Mouse (Mus musculus) Patski (cell line): ENCODE data around the gene Nrp2. TPM values are rescaled to one million over a fixed set of nuclear protein-coding genes. Genes with fewer than 3 reads are reported as not detected.
A peak's percentile ranks its signal among the peaks of the same experiment; 100 is the strongest.

Experiments
- ATAC-seq: fragments of 100-300 bp; one replicate; pipeline ENCODE4 v1.8.0; 2021
- CTCF ChIA-PET: fragments of 350-600 bp; sonication (Branson Sonifier 250); formaldehyde crosslinking; loops from one replicate; lab custom pipeline; 2022; ENCODE audit warnings: inconsistent platforms; lab: Charles Lee
- POLR2A ChIA-PET: fragments of 350-600 bp; sonication (Branson Sonifier 250); formaldehyde crosslinking; loops from one replicate; lab custom pipeline; 2022; ENCODE audit warnings: antibody characterized with exemption, inconsistent platforms; lab: Charles Lee
- DNase-seq: peaks from one replicate; pipeline ENCODE4 v3.0.0-alpha.2; 2011; ENCODE audit warnings: low read depth, low spot score
- H3K27me3 ChIP-seq: fragments of 371-371 bp; one replicate; pipeline ENCODE4 v1.5.1; 2021
- CTCF ChIP-seq: fragments of 100-300 bp; IDR thresholded peaks from one replicate; pipeline ENCODE4 v1.5.1; 2021
- in situ Hi-C: fragments of 300-500 bp; cut with MboI; formaldehyde crosslinking; loops from 3 replicates; pipeline ENCODE4 v1.11.1; 2018; ENCODE audit warnings: low pct_unique_long_range_greater_than_20kb, mixed read lengths
- polyA plus RNA-seq: library from polyadenylated mRNA; unstranded; gene quantifications from one replicate; pipeline ENCODE4 v1.2.3, GENCODE M21; 2021

The Nrp2 gene
- 80.4 TPM for polyA plus RNA-seq

- ChIA-PET POLR2A (interaction anchor here (0.6 to 0.9 kb wide), 3 partner anchors 62 to 95 kb away, joined by 3 to 5 read pairs (median 3); no protein-coding TSS in a partner anchor), CTCF (interaction anchor here (0.9 to 1.9 kb wide), 8 partner anchors 19 to 261 kb away, joined by 3 to 5 read pairs (median 4); no protein-coding TSS in a partner anchor)
- in situ Hi-C loops = loop anchor here (5.0 to 10.0 kb wide), 5 partner anchors 229 to 1649 kb away; no protein-coding TSS in a partner anchor
- ATAC-seq = peak; percentile 70
- no peak for TF ChIP-seq CTCF
- no peaks in the 10 kb centered on the region for H3K27me3 ChIP-seq
- no peak for DNase-seq
These were observed at the start of gene Nrp2 for GRCm38 (mm10) chr1:62703158-62704116. TSS of gene Nrp2 (plus strand) at chr1:62703285.

GRCm38 (mm10) chr1:62654436-62654835 lies 48.6 kb upstream of the Nrp2 start:
- no peak for DNase-seq
- TF ChIP-seq CTCF = no peak
- in situ Hi-C loops = no loop called here
- ChIA-PET POLR2A (no interaction called here), CTCF (no interaction called here)
- H3K27me3 ChIP-seq = no peaks in the 10 kb centered on the region
- ATAC-seq = no peak

GRCm38 (mm10) chr1:62664960-62665645 lies 38.0 kb upstream of the Nrp2 start:
- no peaks in the 10 kb centered on the region for H3K27me3 ChIP-seq

GRCm38 (mm10) chr1:62665771-62666730 lies 37.0 kb upstream of the Nrp2 start:
- DNase-seq = no peak
- no peak for ATAC-seq
- no peak for TF ChIP-seq CTCF
- in situ Hi-C loops = no loop called here
- ChIA-PET POLR2A (no interaction called here), CTCF (interaction anchor here (1.6 kb wide), 1 partner anchor 12 kb away, joined by 6 read pairs; no protein-coding TSS in a partner anchor)
- H3K27me3 ChIP-seq = no peaks in the 10 kb centered on the region

More at GRCm38 (mm10) chr1:62664960-62665645, 38.0 kb upstream of the Nrp2 start:
- POLR2A ChIA-PET = no interaction called here
- TF ChIP-seq CTCF = no peak
- DNase-seq (no peak), ATAC-seq (no peak)
- CTCF ChIA-PET = no interaction called here
- in situ Hi-C loops = no loop called here

GRCm38 (mm10) chr1:62666780-62667179 lies 36.3 kb upstream of the Nrp2 start:
- H3K27me3 ChIP-seq = no peaks in the 10 kb centered on the region
- ChIA-PET CTCF (interaction anchor here (1.6 kb wide), 1 partner anchor 11 kb away, joined by 6 read pairs; no protein-coding TSS in a partner anchor), POLR2A (no interaction called here)
- no peak for ATAC-seq
- no peak for TF ChIP-seq CTCF
- no peak for DNase-seq
- in situ Hi-C loops = no loop called here

- no peak for ATAC-seq
- in situ Hi-C loops = loop anchor here (25.0 kb wide), 1 partner anchor 241 kb away; no protein-coding TSS in a partner anchor
- DNase-seq = no peak
- POLR2A ChIA-PET = interaction anchor here (0.9 kb wide), 1 partner anchor 10 kb away, joined by 4 read pairs; no protein-coding TSS in a partner anchor
- no peaks in the 10 kb centered on the region for H3K27me3 ChIP-seq
- no peak for TF ChIP-seq CTCF
- CTCF ChIA-PET = interaction anchor here (1.1 to 3.1 kb wide), 2 partner anchors 9 to 12 kb away, joined by 6 to 12 read pairs; no protein-coding TSS in a partner anchor
These were observed 24.3 kb upstream of the Nrp2 start for GRCm38 (mm10) chr1:62678611-62679344.

GRCm38 (mm10) chr1:62679466-62679865 lies 23.6 kb upstream of the Nrp2 start:
- in situ Hi-C loops = loop anchor here (25.0 kb wide), 1 partner anchor 242 kb away; no protein-coding TSS in a partner anchor
- TF ChIP-seq CTCF = no peak
- POLR2A ChIA-PET = no interaction called here
- no peak for ATAC-seq
- no peak for DNase-seq
- H3K27me3 ChIP-seq = no peaks in the 10 kb centered on the region
- CTCF ChIA-PET = interaction anchor here (1.5 to 3.1 kb wide), 2 partner anchors 10 to 12 kb away, joined by 3 to 12 read pairs; no protein-coding TSS in a partner anchor

- DNase-seq (no peak), ATAC-seq (no peak)
- H3K27me3 ChIP-seq = no peaks in the 10 kb centered on the region
- CTCF ChIA-PET = no interaction called here
- POLR2A ChIA-PET = no interaction called here
- no peak for TF ChIP-seq CTCF
- in situ Hi-C loops = loop anchor here (25.0 kb wide), 1 partner anchor 245 kb away; no protein-coding TSS in a partner anchor
These were observed 20.4 kb upstream of the Nrp2 start for GRCm38 (mm10) chr1:62682456-62683385.
